Mouse (Mus musculus) forebrain, embryonic 16.5 days (tissue): ENCODE measurements around the gene Lsr. TPM values are rescaled to one million over a fixed set of nuclear protein-coding genes. Genes with fewer than 3 reads are reported as not detected.

Source experiments
- ATAC-seq: fragments of 200-750 bp; cut with Nextera tagmentation; 2 replicates; pipeline ENCODE4 v1.8.0; 2017; ENCODE audit warnings: mild to moderate bottlenecking, moderate library complexity
- H3K27ac ChIP-seq: fragments of 300-500 bp; sonication (generic); 2 replicates; pipeline ENCODE4 v1.5.1; 2014; ENCODE audit warnings: low read length, control low read depth
- H3K27me3 ChIP-seq: fragments of 300-500 bp; sonication (generic); replicated peaks from 2 replicates; pipeline ENCODE4 v1.6.1; 2014; ENCODE audit warnings: low read length; ENCODE audit not compliant: control insufficient read depth, insufficient read depth
- H3K36me3 ChIP-seq: fragments of 300-500 bp; sonication (generic); 2 replicates; pipeline ENCODE4 v1.6.1; 2014; ENCODE audit not compliant: control insufficient read depth, insufficient read depth
- H3K4me1 ChIP-seq: fragments of 300-500 bp; sonication (generic); replicated peaks from 2 replicates; pipeline ENCODE4 v1.6.1; 2014; ENCODE audit warnings: low read length; ENCODE audit not compliant: control insufficient read depth, insufficient read depth
- H3K4me2 ChIP-seq: fragments of 300-500 bp; sonication (generic); 2 replicates; pipeline ENCODE4 v1.6.1; 2014; ENCODE audit warnings: mild to moderate bottlenecking, low read length, control low read depth
- H3K4me3 ChIP-seq: fragments of 300-500 bp; sonication (generic); replicated peaks from 2 replicates; pipeline ENCODE4 v1.5.1; 2014; ENCODE audit warnings: mild to moderate bottlenecking, low read length, control low read depth
- H3K9ac ChIP-seq: fragments of 300-500 bp; sonication (generic); replicated peaks from 2 replicates; pipeline ENCODE4 v1.6.1; 2014; ENCODE audit warnings: low read depth, low read length, control low read depth
- H3K9me3 ChIP-seq: fragments of 300-500 bp; sonication (generic); 2 replicates; pipeline ENCODE4 v1.6.1; 2016; ENCODE audit warnings: low read length; ENCODE audit not compliant: control insufficient read depth
- WGBS: fragments of 180-500 bp; shearing (Covaris S2); extraction: QIAGEN DNeasy Blood & Tissue Kit; methylation state at CpG from one replicate; pipeline ENCODE4 v1.1.7; 2014; 5-methylcytosine and 5-hydroxymethylcytosine counted together
- polyA plus RNA-seq: library from polyadenylated mRNA; unstranded; fragments of >200 nt; fragmentation: Nextera tagmentation; extraction: Ambion mirVana; gene quantifications from 2 replicates; pipeline ENCODE4 v1.2.1, GENCODE M21; 2015

Lsr gene
- polyA plus RNA-seq, 1 experiment from 2014 or later = 21.3 TPM

- 82% methylated on average over 5 of the region's 5 CpGs for WGBS
These were observed 20.7 kb upstream of the Lsr start for GRCm38 (mm10) chr7:30993986-30994385.

GRCm38 (mm10) chr7:30992148-30992547 lies 18.9 kb upstream of the Lsr start:
- no peaks in the 10 kb centered on the region for H3K36me3 ChIP-seq

More at GRCm38 (mm10) chr7:30993986-30994385, 20.7 kb upstream of the Lsr start:
- no peak overlapping the region for H3K9ac ChIP-seq
- no peak overlapping the region for H3K27ac ChIP-seq
- peaks cover 5% of the 10 kb centered on the region; the same call in 1 of the 2 replicates for H3K9me3 ChIP-seq
- no peaks in the 10 kb centered on the region for H3K36me3 ChIP-seq
- no peak for ATAC-seq
- no peak overlapping the region for H3K4me3 ChIP-seq
- H3K27me3 ChIP-seq = no peaks in the 10 kb centered on the region
- no peaks in the 10 kb centered on the region for H3K4me1 ChIP-seq
- H3K4me2 ChIP-seq = no peak overlapping the region

GRCm38 (mm10) chr7:30988519-30989162 lies 15.4 kb upstream of the Lsr start:
- Histone ChIP-seq H3K4me3 (no peak overlapping the region), H3K9ac (no peak overlapping the region), H3K27ac (no peak overlapping the region), H3K9me3 (no peaks in the 10 kb centered on the region), H3K36me3 (no peaks in the 10 kb centered on the region), H3K27me3 (no peaks in the 10 kb centered on the region), H3K4me1 (no peaks in the 10 kb centered on the region), H3K4me2 (no peak overlapping the region)
- 93% methylated on average over 4 of the region's 4 CpGs for WGBS
- ATAC-seq = no peak

More at GRCm38 (mm10) chr7:30992148-30992547, 18.9 kb upstream of the Lsr start:
- Histone ChIP-seq H3K4me1 (no peaks in the 10 kb centered on the region), H3K9me3 (peaks cover 5% of the 10 kb centered on the region; the same call in 1 of the 2 replicates), H3K4me3 (no peak overlapping the region), H3K27me3 (no peaks in the 10 kb centered on the region), H3K9ac (no peak overlapping the region), H3K27ac (no peak overlapping the region), H3K4me2 (no peak overlapping the region)
- 87% methylated on average over 5 of the region's 5 CpGs for WGBS
- ATAC-seq = no peak

GRCm38 (mm10) chr7:30985357-30985756 lies 12.1 kb upstream of the Lsr start:
- H3K4me2 ChIP-seq = no peak overlapping the region
- no peaks in the 10 kb centered on the region for H3K9me3 ChIP-seq
- H3K4me3 ChIP-seq = no peak overlapping the region
- H3K27ac ChIP-seq = no peak overlapping the region
- H3K4me1 ChIP-seq = no peaks in the 10 kb centered on the region
- H3K36me3 ChIP-seq = no peaks in the 10 kb centered on the region
- no peak for ATAC-seq
- no peaks in the 10 kb centered on the region for H3K27me3 ChIP-seq
- H3K9ac ChIP-seq = no peak overlapping the region
- 84% methylated on average over 9 of the region's 9 CpGs for WGBS

- no peaks in the 10 kb centered on the region for H3K9me3 ChIP-seq
- no peaks in the 10 kb centered on the region for H3K27me3 ChIP-seq
- H3K4me1 ChIP-seq = no peaks in the 10 kb centered on the region
- no peak for ATAC-seq
- H3K9ac ChIP-seq = no peak overlapping the region
- no peak overlapping the region for H3K27ac ChIP-seq
- no peaks in the 10 kb centered on the region for H3K36me3 ChIP-seq
- H3K4me2 ChIP-seq = no peak overlapping the region
- WGBS = 95% methylated on average over 4 of the region's 4 CpGs
- no peak overlapping the region for H3K4me3 ChIP-seq
These were observed 8.4 kb upstream of the Lsr start for GRCm38 (mm10) chr7:30981703-30982102.

GRCm38 (mm10) chr7:30973501-30974289 lies 431 bp upstream of the Lsr start, which contains the start of gene Fam187b:
TSS of gene Fam187b (plus strand) at chr7:30973790.
- H3K36me3 ChIP-seq = no peaks in the 10 kb centered on the region
- peaks cover 9% of the 10 kb centered on the region for H3K4me1 ChIP-seq
- H3K4me2 ChIP-seq = peak within 1 kb of the TSS; percentile 57
- H3K27me3 ChIP-seq = peaks cover 3% of the 10 kb centered on the region; the same call in 1 of the 2 replicates
- peak within 1 kb of the TSS; percentile 26 for H3K9ac ChIP-seq
- WGBS = under 1% methylated on average over 37 of the region's 37 CpGs
- H3K9me3 ChIP-seq = no peaks in the 10 kb centered on the region
- peak within 1 kb of the TSS; percentile 36 for H3K4me3 ChIP-seq
- ATAC-seq = peak; percentile 78
- H3K27ac ChIP-seq = no peak within 1 kb of the TSS

- Histone ChIP-seq H3K27me3 (peaks cover 3% of the 10 kb centered on the region; the same call in 1 of the 2 replicates), H3K9me3 (no peaks in the 10 kb centered on the region), H3K9ac (peak overlapping the region; percentile 25; the same call in 1 of the 2 replicates), H3K27ac (no peak overlapping the region), H3K4me1 (peaks cover 9% of the 10 kb centered on the region), H3K4me2 (peak overlapping the region; percentile 57), H3K4me3 (peak overlapping the region; percentile 36), H3K36me3 (no peaks in the 10 kb centered on the region)
- WGBS = 2% methylated on average over 41 of the region's 41 CpGs
- ATAC-seq = no peak
These were observed 626 bp downstream of the Lsr start for GRCm38 (mm10) chr7:30972426-30973250.

GRCm38 (mm10) chr7:30971901-30972300 lies 1.4 kb downstream of the Lsr start:
- Histone ChIP-seq H3K4me1 (peaks cover 9% of the 10 kb centered on the region), H3K9ac (no peak overlapping the region), H3K9me3 (no peaks in the 10 kb centered on the region), H3K4me3 (no peak overlapping the region), H3K36me3 (no peaks in the 10 kb centered on the region), H3K4me2 (no peak overlapping the region), H3K27ac (no peak overlapping the region), H3K27me3 (peaks cover 3% of the 10 kb centered on the region; the same call in 1 of the 2 replicates)
- 92% methylated on average over 15 of the region's 15 CpGs for WGBS
- ATAC-seq = no peak

- no peaks in the 10 kb centered on the region for H3K36me3 ChIP-seq
- peaks cover 9% of the 10 kb centered on the region for H3K4me1 ChIP-seq
- H3K9me3 ChIP-seq = no peaks in the 10 kb centered on the region
- H3K4me3 ChIP-seq = no peak overlapping the region
- H3K9ac ChIP-seq = no peak overlapping the region
- no peak overlapping the region for H3K4me2 ChIP-seq
- no peak for ATAC-seq
- H3K27ac ChIP-seq = no peak overlapping the region
- WGBS = 92% methylated on average over 4 of the region's 4 CpGs
- H3K27me3 ChIP-seq = peaks cover 3% of the 10 kb centered on the region; the same call in 1 of the 2 replicates
These were observed 4.1 kb downstream of the Lsr start for GRCm38 (mm10) chr7:30969174-30969573.
